Mouse (Mus musculus) neutrophil, adult 59 days (primary cell): ENCODE measurements around the gene Dchs1. TPM values are rescaled to one million over a fixed set of nuclear protein-coding genes. Genes with fewer than 3 reads are reported as not detected.

Experiments
- total RNA-seq, 2 experiments: library from RNA; stranded (reverse); gene quantifications; 1 replicate in 1 of 2; 2 replicates in 1 of 2; pipeline ENCODE4 v1.2.4; 2023

The Dchs1 gene
- total RNA-seq = under 1 TPM; 0.09 to 0.27 TPM

DNA sequence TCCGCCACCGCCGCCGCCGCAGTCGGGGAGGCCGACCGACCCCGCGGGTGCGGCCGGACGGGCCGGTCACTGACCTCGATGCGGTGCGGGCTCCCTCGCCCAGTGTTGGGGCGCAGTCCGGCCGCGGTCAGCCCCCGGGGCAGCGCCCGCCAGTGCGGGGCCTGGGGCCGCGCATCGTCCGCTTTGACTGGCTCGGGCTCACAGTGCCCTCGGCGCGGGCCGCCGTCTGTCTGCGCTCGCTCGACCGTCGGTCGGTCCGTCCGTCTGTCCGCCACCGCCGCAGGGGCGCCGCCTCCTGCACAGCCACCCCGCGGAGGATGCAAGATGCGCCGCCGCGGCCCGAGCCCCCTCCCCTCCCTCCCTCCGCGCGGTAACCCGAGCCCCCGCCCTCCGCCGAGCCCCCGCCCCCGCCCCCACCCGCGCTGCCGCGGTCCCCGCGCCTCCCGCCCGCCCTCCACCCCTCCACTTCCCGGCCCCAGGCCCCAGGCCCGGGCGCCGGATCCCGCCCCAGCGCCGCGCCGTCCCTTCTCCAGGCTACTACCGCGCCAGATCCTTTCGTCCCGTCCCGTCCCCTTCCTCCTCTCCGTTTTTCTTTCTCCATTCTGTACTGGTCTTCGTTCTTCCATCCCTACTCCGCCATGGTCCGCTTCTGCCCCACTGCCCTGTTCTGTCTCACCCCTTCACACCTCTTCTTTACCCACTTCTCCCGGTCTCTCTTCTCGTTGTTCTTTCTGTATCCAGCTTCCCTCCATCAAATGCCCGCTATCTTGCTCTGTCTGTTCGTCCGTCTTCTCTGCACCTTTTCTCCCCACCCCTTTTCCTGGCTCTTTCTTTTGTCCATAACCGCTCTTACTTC lies at the start of gene Dchs1:
Dchs1 (minus strand) TSS at position 370 of the 856 bp plus-strand sequence.

DNA sequence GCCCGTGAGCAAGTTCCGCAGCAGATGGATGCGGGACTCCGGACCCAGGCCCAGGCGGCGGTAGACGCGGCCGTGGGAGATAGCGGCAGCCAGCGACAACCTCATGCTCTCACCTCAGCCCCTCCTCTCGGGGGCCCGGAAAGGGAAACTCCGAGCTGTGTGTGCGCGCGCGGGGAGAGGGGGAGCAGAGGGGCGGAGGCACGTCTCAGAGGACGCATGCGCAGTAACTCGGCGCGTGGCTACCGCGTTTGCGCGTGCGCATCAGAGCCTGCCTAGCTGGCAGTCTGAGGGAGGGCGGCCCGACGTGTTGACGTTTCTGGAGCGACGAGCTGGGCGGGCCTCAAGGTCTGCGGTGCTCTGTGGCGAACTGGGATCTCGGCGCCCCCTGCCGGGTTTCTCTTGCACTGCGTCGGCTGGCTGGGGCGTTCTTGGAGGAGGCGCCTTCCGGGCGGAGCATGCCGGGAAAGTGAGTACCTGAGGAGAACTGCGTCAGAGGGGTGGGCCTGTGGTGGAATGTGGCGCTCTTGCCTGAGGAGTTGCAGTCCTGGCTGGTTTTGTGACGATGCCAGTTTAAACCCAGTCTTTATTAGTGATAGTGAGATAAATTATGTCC lies 23.5 kb upstream of the Dchs1 start, which contains the start of gene Mrpl17:
Mrpl17 (minus strand) TSS at position 223 of the 613 bp plus-strand sequence.

DNA sequence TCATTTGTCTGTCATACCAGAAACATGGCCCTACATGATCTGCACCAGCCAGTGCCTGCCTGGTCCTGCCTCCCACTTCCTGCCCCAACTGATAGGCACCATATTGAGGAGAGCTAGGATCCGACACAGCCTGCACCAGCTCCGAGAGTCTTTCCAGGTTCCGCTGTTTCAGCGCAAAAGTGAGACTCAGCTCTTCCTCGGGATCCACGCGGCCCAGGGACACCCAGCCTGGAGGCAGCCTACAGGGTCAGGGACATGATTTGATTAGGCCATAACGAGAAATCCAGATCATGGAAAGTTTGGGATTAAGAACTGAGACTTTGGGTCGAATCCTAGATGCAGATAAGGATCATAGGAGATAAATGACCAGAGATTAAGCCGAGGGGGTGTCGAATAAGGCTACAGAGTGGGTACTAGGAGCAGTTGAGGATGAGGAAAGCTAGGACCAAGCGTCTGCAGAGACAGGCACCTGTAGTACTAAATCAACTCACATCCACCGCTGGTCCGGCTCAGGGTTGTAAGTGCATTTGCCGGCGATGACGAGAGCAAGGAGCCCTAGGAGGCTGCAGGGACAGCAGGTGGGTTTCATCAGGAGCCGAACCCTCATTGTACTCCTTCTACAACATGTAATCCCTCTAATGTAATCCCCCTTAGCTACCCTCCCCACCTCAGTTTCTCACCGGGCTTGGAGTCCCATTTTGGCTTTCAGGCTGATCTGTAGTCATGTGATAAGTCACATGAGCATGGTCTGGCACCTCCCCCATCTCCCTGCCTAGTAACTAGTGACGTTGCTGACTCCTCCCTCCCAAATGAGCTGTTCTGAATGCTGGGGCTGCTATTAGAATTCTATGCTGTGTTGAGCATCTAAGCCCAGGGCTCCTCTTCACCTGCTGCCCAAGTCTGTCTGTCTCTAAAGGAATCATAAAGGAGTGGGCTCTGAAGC lies 35.7 kb downstream of the Dchs1 start, which contains the start of gene Tpp1:
Tpp1 (minus strand) TSS at position 745 of the 943 bp plus-strand sequence.

DNA sequence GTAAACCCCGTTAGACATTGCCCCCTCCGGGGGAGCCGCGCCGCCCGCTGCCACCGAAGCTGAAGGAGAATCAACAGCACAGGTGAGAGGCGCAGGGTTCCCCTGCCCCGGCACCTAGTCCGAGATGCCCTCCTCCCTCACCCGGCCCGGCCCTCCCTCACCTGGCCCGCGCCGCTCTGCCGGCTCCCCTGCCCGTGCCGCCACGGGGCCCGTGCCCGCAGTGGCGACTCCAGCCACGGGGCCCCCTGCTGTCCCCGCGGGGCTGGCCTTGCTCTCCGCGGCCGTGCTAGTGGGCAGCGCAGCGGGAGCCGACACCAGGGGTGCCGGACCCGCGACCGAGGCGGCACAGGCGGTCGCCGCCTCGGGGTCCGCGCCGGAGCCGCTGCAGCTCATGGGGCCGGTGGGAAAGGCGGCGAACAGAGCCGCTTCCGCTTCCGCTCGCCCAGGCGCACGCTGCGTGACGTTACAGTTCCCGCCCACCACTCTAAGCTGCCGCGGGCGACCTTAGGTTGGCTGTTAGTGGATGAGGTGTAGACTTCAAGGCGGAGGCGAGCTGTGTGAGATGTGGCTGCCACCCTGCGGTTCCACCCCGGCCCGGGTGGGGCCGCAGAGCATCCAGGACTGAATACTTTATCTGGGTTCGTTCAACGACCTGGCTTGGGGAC lies 43.4 kb downstream of the Dchs1 start, which contains the start of gene Taf10:
Taf10 (minus strand) TSS at position 436 of the 665 bp plus-strand sequence.

DNA sequence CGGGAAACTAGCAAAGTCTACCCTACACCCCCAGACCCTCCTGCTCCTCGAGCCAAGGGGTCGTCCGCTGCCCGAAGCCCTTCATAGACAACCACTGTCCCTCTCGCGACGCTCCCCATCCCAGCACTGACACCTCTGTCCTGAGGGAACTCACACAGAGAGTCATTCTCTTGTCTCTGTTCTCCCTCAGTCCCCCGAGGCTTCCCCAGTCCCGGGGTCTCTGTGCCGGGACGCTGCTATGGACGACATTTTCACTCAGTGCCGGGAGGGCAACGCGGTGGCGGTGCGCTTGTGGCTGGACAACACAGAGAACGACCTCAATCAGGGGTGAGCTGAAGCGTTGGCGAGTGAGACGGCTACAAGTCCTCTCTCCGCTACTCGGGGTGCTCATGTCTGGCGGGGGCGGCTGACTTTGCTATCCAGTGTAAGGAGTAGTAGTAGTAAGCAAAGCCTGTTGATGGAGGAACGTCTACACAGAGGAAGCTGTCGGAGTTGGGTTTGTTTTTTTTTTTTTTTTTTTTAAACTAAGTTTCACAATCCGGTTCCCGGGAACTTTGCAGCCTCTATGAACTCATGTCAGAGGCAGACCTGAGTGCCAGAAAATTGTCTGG lies 50.4 kb downstream of the Dchs1 start, which contains the start of gene Rrp8:
Rrp8 (minus strand) TSS at position 475 of the 611 bp plus-strand sequence.

DNA sequence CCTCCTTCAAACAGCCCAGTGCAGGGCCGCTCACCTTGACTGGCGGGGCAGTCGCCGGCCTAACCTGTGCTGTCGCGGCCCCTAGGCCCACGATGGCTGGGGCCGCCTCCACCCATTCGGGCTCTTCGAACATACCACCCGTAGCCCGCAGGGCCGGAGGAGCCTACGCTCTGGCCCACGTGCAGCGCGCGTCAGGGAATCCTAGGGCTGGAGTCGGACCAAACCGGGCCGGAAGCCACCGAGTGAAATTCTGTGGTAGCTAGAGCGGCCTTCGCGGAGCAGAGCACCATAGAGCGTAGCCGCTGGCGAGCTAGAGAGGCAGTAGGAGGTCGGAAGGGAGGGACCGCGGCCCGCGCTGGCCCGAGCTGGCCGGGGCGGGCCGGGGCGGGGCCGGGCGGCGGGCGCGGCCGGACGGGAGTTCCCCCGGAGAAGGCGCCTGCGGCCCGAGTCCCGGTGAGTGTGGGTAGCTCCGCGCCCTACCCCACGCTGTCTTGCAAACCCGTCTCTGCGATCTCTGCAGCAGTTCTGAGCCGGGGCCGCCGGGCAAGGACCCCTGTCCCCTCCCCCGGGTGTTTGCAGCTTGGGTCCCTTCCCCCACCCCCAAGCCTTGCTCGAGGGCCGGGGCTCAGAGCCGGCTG lies 51.1 kb downstream of the Dchs1 start, which contains the start of gene Ilk:
Ilk (plus strand) TSS at position 329 of the 638 bp plus-strand sequence.

Other genes with a start within 250 kb of the Dchs1 start
- gene Smpd1, start 233.3 kb downstream of the Dchs1 start, total RNA-seq = 10 to 100 TPM; 21.0 to 21.1 TPM
- 1 to 10 TPM in 1 of 2 experiments, under 1 TPM in 1; 0.56 to 1.4 TPM for gene Apbb1, start 206.0 kb downstream of the Dchs1 start, total RNA-seq
- not detected for gene Hpx, start 187.5 kb downstream of the Dchs1 start, total RNA-seq
- gene Trim3, start 154.1 kb downstream of the Dchs1 start, total RNA-seq = 10 to 100 TPM; 14.7 to 22.5 TPM
- 100 to 1,000 TPM; 104 to 108 TPM for gene Timm10b, start 147.6 kb downstream of the Dchs1 start, total RNA-seq
- gene Arfip2, start 147.2 kb downstream of the Dchs1 start, total RNA-seq = 10 to 100 TPM; 14.1 to 14.5 TPM
- gene Gm45799, start 147.1 kb downstream of the Dchs1 start, total RNA-seq = 10 to 100 TPM in 1 of 2 experiments, 1 to 10 TPM in 1; 8.5 to 10.2 TPM
- 1 to 10 TPM; 2.8 to 3.8 TPM for gene Dnhd1, start 136.8 kb downstream of the Dchs1 start, total RNA-seq
- 100 to 1,000 TPM; 151 to 174 TPM for gene Ilk, start 51.1 kb downstream of the Dchs1 start, total RNA-seq
- gene Rrp8, start 50.3 kb downstream of the Dchs1 start, total RNA-seq = 10 to 100 TPM in 1 of 2 experiments, 1 to 10 TPM in 1; 9.4 to 10.4 TPM
- gene Taf10, start 43.3 kb downstream of the Dchs1 start, total RNA-seq = 100 to 1,000 TPM; 109 to 136 TPM
- gene Tpp1, start 35.4 kb downstream of the Dchs1 start, total RNA-seq = 10 to 100 TPM; 39.5 to 46.3 TPM
- 10 to 100 TPM; 37.4 to 38.6 TPM for gene Mrpl17, start 23.4 kb upstream of the Dchs1 start, total RNA-seq
- gene Gm4070, start 166.3 kb upstream of the Dchs1 start, total RNA-seq = 10 to 100 TPM; 24.1 to 32.8 TPM